Mouse (Mus musculus): ENCODE results near the gene Tle3.

GRCm38 (mm10) chr9:61452081-61452480 is 79.9 kb downstream of the Tle3 start:
- TF ChIP-seq POLR2A (IDR thresholded peaks at IDR 0.05; ENCODE audit: low read depth, low read length) (no peak), CTCF (conservative IDR thresholded peaks at IDR 0.05; ENCODE audit: insufficient read depth, insufficient read length, low read depth, low read length) (no peak)
